Mouse (Mus musculus) bone marrow, adult 2 months (tissue): ENCODE results near the gene Aes. TPM values are rescaled to one million over a fixed set of nuclear protein-coding genes. Genes with fewer than 3 reads are reported as not detected.

Experiments
- H3K27ac ChIP-seq: fragments of 200-500 bp; 2 replicates; pipeline ENCODE4 v1.5.1; 2012; ENCODE audit warnings: low read depth, mild to moderate bottlenecking, control low read depth, inconsistent platforms, low read length; ENCODE audit not compliant: control insufficient read depth, poor library complexity, insufficient read depth
- H3K4me1 ChIP-seq: fragments of 200-500 bp; 2 replicates; pipeline ENCODE4 v1.6.1; 2011; ENCODE audit warnings: low read length; ENCODE audit not compliant: control insufficient read depth, insufficient read depth
- H3K4me3 ChIP-seq: fragments of 200-500 bp; replicated peaks from 2 replicates; pipeline ENCODE3; 2011; ENCODE audit warnings: mild to moderate bottlenecking, low read depth, low read length, control low read depth; ENCODE audit not compliant: control insufficient read depth
- CTCF ChIP-seq: fragments of 200-500 bp; IDR thresholded peaks from 2 replicates; pipeline ENCODE4 v1.5.1; 2011; ENCODE audit warnings: low read length, control low read depth; ENCODE audit not compliant: control insufficient read depth, insufficient read depth
- POLR2A ChIP-seq: fragments of 200-500 bp; IDR thresholded peaks from 2 replicates; pipeline ENCODE4 v1.6.1; 2011; ENCODE audit warnings: low read depth, mild to moderate bottlenecking, control low read depth, low read length, borderline replicate concordance; ENCODE audit not compliant: control insufficient read depth
- WGBS: fragments of 180-500 bp; shearing (Covaris S2); methylation state at CpG from one replicate; pipeline ENCODE4 v1.1.7; 2018; 5-methylcytosine and 5-hydroxymethylcytosine counted together
- polyA plus RNA-seq: library from polyadenylated mRNA; stranded (reverse); fragments of >200 nt; gene quantifications from 2 replicates; pipeline ENCODE4 v1.2.4, GENCODE M21; 2011; ENCODE audit warnings: low replicate concordance; ENCODE audit not compliant: missing spikeins, insufficient read depth, insufficient read length

Aes gene
- polyA plus RNA-seq, 1 experiment: 306 TPM

DNA sequence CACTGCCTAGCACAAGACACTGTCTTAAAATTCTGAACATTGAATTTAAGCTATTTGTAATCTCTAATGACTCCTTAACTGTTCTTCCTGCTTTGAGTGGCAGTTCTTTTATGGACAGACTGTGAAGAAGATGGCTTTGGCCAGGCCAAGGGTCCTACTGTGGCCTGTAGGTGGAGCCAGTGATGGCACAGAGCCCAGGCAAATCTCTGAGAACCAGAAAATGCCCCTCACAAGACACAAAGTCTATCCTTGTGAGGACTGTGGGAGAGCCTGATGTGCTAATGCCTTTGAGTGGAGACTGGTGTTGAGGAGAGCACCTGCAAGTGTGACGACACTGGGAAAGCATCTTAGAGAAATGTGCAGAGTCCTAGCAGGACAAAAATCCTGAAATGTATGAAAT lies 49.0 kb downstream of the Aes start:
- TF ChIP-seq CTCF (peak; percentile 33; the same call in 1 of the 2 replicates), POLR2A (no peak)
- Histone ChIP-seq H3K27ac (no peak overlapping the region), H3K4me3 (no peak overlapping the region), H3K4me1 (peaks cover 4% of the 10 kb centered on the region; the same call in 1 of the 2 replicates)
- WGBS: 92% methylated on average over 1 of the region's 1 CpGs

DNA sequence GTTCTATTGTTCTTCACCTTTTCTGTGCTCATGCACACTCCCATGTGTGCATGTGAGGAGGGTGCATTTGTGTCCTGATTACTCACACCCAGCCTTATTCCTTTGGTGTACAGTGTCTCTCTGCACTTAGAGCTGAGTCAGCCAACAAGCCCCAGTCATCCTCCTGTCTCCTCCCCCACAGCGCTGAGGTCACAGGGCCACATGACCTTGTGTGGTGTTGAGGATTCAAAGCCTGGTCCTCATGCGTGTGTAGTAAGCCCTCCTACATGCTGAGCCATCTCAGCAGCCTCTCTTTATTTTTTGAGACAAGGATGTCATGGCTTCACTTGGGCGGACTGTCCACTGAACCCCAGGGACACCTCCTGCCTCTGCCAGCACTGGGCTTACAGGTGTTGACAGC lies 53.5 kb downstream of the Aes start:
- no peak overlapping the region for H3K27ac ChIP-seq
- WGBS: 74% methylated on average over 3 of the region's 3 CpGs
- TF ChIP-seq CTCF (no peak), POLR2A (no peak)
- no peaks in the 10 kb centered on the region for H3K4me1 ChIP-seq
- H3K4me3 ChIP-seq: no peak overlapping the region

DNA sequence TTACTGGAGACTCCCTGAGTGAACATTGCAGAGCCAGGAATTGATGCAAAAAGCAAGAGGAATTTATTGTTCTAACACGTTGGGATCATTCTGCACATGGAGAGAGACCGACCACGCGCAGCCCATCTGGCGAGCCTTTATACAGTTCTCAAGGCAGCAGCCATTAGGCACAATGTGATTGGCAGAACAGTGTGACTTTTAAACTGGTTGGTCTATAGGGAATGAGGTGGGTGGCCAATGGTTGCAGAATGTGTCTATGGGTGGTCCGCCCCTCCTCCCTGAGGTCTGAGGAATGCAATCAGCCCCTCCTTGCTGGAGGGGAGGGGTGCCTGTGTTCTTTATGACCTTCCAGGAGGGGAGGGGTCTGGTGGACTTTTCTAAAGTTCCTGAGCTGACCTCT lies 56.2 kb downstream of the Aes start:
- Histone ChIP-seq H3K4me1 (peaks cover 1% of the 10 kb centered on the region; the same call in 1 of the 2 replicates), H3K4me3 (no peak overlapping the region), H3K27ac (no peak overlapping the region)
- no peak for TF ChIP-seq POLR2A
- TF ChIP-seq CTCF: no peak
- 90% methylated on average over 6 of the region's 6 CpGs for WGBS

Other genes with a start within 250 kb of the Aes start
- 24.0 and 36.6 TPM in 2 replicates for gene Cactin, start 238.4 kb upstream of the Aes start, polyA plus RNA-seq
- gene Tbxa2r, start 230.8 kb upstream of the Aes start, polyA plus RNA-seq: 3.3 and 7.9 TPM in 2 replicates
- not detected in 2 replicates for gene Gipc3, start 216.2 kb upstream of the Aes start, polyA plus RNA-seq
- 56.9 and 60.7 TPM in 2 replicates for gene Hmg20b, start 209.0 kb upstream of the Aes start, polyA plus RNA-seq
- 11.0 and 14.3 TPM in 2 replicates for gene Mfsd12, start 202.0 kb upstream of the Aes start, polyA plus RNA-seq
- gene 4930404N11Rik, start 193.7 kb upstream of the Aes start, polyA plus RNA-seq: 4.5 and 12.3 TPM in 2 replicates
- gene Fzr1, start 181.0 kb upstream of the Aes start, polyA plus RNA-seq: 126 and 131 TPM in 2 replicates
- 14.6 and 23.0 TPM in 2 replicates for gene Dohh, start 175.1 kb upstream of the Aes start, polyA plus RNA-seq
- 3.4 and 4.3 TPM in 2 replicates for gene Gm48551, start 175.0 kb upstream of the Aes start, polyA plus RNA-seq
- gene Gm48552, start 170.5 kb upstream of the Aes start, polyA plus RNA-seq: not detected in 2 replicates
- gene Smim24, start 166.4 kb upstream of the Aes start, polyA plus RNA-seq: 7.9 and 18.0 TPM in 2 replicates
- gene Nfic, start 103.9 kb upstream of the Aes start, polyA plus RNA-seq: 5.1 and 14.5 TPM in 2 replicates
- gene Celf5, start 76.8 kb upstream of the Aes start, polyA plus RNA-seq: 0.72 TPM in 1 of 2 replicates, not detected in the other
- gene Ncln, start 63.1 kb upstream of the Aes start, polyA plus RNA-seq: 30.2 and 61.0 TPM in 2 replicates
- 7.6 and 15.8 TPM in 2 replicates for gene S1pr4, start 59.4 kb upstream of the Aes start, polyA plus RNA-seq
- gene Gna15, start 35.3 kb upstream of the Aes start, polyA plus RNA-seq: 5.4 and 9.4 TPM in 2 replicates
- 12.3 and 23.8 TPM in 2 replicates for gene Gna11, start 14.3 kb upstream of the Aes start, polyA plus RNA-seq
- gene Tle2, start 15.1 kb downstream of the Aes start, polyA plus RNA-seq: 18.5 and 41.7 TPM in 2 replicates
- gene Tle6, start 41.6 kb downstream of the Aes start, polyA plus RNA-seq: 23.2 and 27.8 TPM in 2 replicates
- gene BC025920, start 46.8 kb downstream of the Aes start, polyA plus RNA-seq: 3.9 and 6.6 TPM in 2 replicates
- 7.7 and 16.8 TPM in 2 replicates for gene Sirt6, start 68.3 kb downstream of the Aes start, polyA plus RNA-seq
- 5.3 and 11.1 TPM in 2 replicates for gene Ankrd24, start 69.1 kb downstream of the Aes start, polyA plus RNA-seq
- gene Gm10778, start 89.6 kb downstream of the Aes start, polyA plus RNA-seq: not detected in 2 replicates
- gene Zfp433, start 145.3 kb downstream of the Aes start, polyA plus RNA-seq: not detected in 2 replicates
- gene Gm3055, start 211.7 kb downstream of the Aes start, polyA plus RNA-seq: 2.0 TPM in 1 of 2 replicates, not detected in the other